Mouse (Mus musculus) C2C12 (cell line): Measurements from ENCODE around the gene Cby1.

Experiments used
- CEBPB ChIP-seq: IDR thresholded peaks from one replicate; pipeline ENCODE4 v1.6.1; 2011; ENCODE audit warnings: low read depth, mild to moderate bottlenecking, control low read depth, moderate library complexity
- CTCF ChIP-seq: IDR thresholded peaks from one replicate; pipeline ENCODE4 v1.5.1; 2011; ENCODE audit not compliant: control insufficient read depth, insufficient read depth, insufficient read length
- MAX ChIP-seq: IDR thresholded peaks from one replicate; pipeline ENCODE4 v1.6.1; 2011; ENCODE audit warnings: mild to moderate bottlenecking, control low read depth
- MYOD1 ChIP-seq: IDR thresholded peaks from one replicate; pipeline ENCODE4 v1.6.1; 2011; ENCODE audit warnings: low read depth; ENCODE audit not compliant: control insufficient read depth, insufficient read length
- USF1 ChIP-seq: IDR thresholded peaks from one replicate; pipeline ENCODE4 v1.6.1; 2011; ENCODE audit warnings: low read depth, mild to moderate bottlenecking, control low read depth, moderate library complexity

DNA sequence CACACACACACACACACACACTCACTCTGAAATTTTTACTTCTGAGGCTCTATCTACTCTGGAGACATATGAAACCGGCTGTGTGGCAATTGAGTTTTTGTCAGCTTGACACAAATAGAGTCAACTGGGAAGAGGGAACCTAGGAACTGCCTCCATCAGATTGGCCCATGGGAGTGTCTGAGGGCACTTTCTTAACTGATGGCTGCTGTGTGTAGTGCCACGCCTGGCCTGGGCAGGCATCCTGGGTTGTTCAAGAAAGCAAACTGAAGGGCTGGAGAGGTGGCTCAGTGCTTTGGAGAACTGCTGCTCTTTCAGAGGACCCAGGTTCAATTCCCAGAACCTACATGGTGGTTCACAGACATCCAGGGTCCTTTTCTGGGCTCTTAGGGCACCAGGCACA, 13.5 kb upstream of the Cby1 start:
- TF ChIP-seq CTCF (no peak), CEBPB (no peak), MAX (no peak), USF1 (no peak), MYOD1 (no peak)
